Mouse (Mus musculus) stomach, embryonic 14.5 days (tissue): Measurements from ENCODE around the gene Elf5. TPM values are rescaled to one million over a fixed set of nuclear protein-coding genes. Genes with fewer than 3 reads are reported as not detected.

Source experiments
- ATAC-seq: fragments of 200-750 bp; cut with Nextera tagmentation; 2 replicates; pipeline ENCODE4 v1.8.0; 2017; ENCODE audit warnings: low read depth, moderate TSS enrichment; ENCODE audit not compliant: insufficient number of reproducible peaks, insufficient read depth, low FRiP score
- H3K27ac ChIP-seq: fragments of 300-500 bp; sonication (generic); 2 replicates; pipeline ENCODE4 v1.5.1; 2014; ENCODE audit warnings: mild to moderate bottlenecking, low read length, moderate library complexity, mixed read lengths
- H3K27me3 ChIP-seq: fragments of 300-500 bp; sonication (generic); 2 replicates; pipeline ENCODE4 v1.6.1; 2014; ENCODE audit warnings: low read length, control low read depth, mixed read lengths; ENCODE audit not compliant: control insufficient read depth, insufficient read depth
- H3K36me3 ChIP-seq: fragments of 300-500 bp; sonication (generic); 2 replicates; pipeline ENCODE4 v1.6.1; 2014; ENCODE audit warnings: mild to moderate bottlenecking, control low read depth, low read length, moderate library complexity, mixed read lengths; ENCODE audit not compliant: control insufficient read depth, insufficient read depth
- H3K4me1 ChIP-seq: fragments of 300-500 bp; sonication (generic); 2 replicates; pipeline ENCODE4 v1.6.1; 2014; ENCODE audit warnings: low read length, control low read depth, mixed read lengths; ENCODE audit not compliant: control insufficient read depth, insufficient read depth
- H3K4me2 ChIP-seq: fragments of 300-500 bp; sonication (generic); replicated peaks from 2 replicates; pipeline ENCODE4 v1.6.1; 2014; ENCODE audit warnings: low read depth, low read length, control low read depth
- H3K4me3 ChIP-seq: fragments of 300-500 bp; sonication (generic); 2 replicates; pipeline ENCODE4 v1.5.1; 2014; ENCODE audit warnings: low read depth, low read length, control low read depth
- H3K9ac ChIP-seq: fragments of 300-500 bp; sonication (generic); replicated peaks from 2 replicates; pipeline ENCODE4 v1.6.1; 2014; ENCODE audit warnings: low read depth, mild to moderate bottlenecking, control low read depth, low read length, moderate library complexity, mixed read lengths
- H3K9me3 ChIP-seq: fragments of 300-500 bp; sonication (generic); 2 replicates; pipeline ENCODE4 v1.6.1; 2016; ENCODE audit warnings: low read depth, low read length, control low read depth; ENCODE audit not compliant: control insufficient read depth
- WGBS: fragments of 180-500 bp; shearing (Covaris S2); extraction: QIAGEN DNeasy Blood & Tissue Kit; methylation state at CpG from one replicate; pipeline ENCODE4 v1.1.7; 2014; 5-methylcytosine and 5-hydroxymethylcytosine counted together
- polyA plus RNA-seq: library from polyadenylated mRNA; unstranded; fragments of >200 nt; fragmentation: Nextera tagmentation; extraction: Ambion mirVana; gene quantifications from 2 replicates; pipeline ENCODE4 v1.2.1, GENCODE M21; 2014

Elf5 gene
- polyA plus RNA-seq, 1 experiment from 2014 or later = 3.0 TPM

DNA sequence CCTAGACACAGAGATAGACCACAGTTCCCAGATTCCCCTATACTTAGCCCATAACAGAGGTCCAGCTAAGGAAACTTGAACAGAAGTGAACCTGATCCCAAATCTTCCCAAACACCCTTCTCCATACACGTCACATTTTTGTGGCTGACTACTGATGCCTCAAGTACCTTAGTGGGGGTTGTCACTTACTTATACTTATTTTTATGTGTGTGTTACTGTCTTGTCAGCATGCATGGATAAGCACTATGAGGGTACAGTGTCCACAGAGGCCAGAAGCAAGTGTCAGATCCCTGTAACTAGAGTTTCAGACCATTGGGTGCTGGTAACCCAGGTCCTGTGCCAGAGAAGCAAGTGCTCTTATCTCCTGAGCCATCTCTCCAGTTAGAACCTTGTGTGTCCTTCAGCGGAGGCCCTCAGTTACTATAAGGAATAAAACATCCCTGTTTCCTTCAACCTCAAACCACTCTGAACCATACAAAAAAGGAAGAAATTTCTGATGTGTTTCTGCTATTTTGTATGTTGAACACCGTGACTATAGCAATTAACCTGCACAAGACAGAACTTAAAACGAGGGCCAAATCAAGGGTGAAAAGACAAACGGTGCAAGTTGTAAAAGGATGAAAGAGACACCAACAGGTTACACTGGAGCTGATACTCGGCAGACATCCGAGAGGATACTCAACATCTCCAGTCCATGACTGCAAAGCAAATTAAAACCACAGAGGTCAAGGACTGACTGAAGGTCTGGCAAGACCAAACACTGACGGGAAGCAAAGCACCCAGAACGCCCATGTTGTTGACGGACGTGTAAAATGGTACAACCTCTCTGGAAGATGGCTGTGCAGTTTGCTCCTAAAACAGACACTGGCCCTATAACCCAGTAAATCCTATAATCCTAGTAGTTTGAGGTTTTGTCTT is 70.1 kb downstream of the Elf5 start:
- H3K27me3 ChIP-seq = no peaks in the 10 kb centered on the region
- H3K9me3 ChIP-seq = no peaks in the 10 kb centered on the region
- no peaks in the 10 kb centered on the region for H3K36me3 ChIP-seq
- ATAC-seq = no peak
- H3K4me3 ChIP-seq = no peak overlapping the region
- H3K27ac ChIP-seq = no peak overlapping the region
- peaks cover 13% of the 10 kb centered on the region for H3K4me1 ChIP-seq
- 79% methylated on average over 11 of the region's 11 CpGs for WGBS
- H3K4me2 ChIP-seq = no peak overlapping the region
- H3K9ac ChIP-seq = no peak overlapping the region

DNA sequence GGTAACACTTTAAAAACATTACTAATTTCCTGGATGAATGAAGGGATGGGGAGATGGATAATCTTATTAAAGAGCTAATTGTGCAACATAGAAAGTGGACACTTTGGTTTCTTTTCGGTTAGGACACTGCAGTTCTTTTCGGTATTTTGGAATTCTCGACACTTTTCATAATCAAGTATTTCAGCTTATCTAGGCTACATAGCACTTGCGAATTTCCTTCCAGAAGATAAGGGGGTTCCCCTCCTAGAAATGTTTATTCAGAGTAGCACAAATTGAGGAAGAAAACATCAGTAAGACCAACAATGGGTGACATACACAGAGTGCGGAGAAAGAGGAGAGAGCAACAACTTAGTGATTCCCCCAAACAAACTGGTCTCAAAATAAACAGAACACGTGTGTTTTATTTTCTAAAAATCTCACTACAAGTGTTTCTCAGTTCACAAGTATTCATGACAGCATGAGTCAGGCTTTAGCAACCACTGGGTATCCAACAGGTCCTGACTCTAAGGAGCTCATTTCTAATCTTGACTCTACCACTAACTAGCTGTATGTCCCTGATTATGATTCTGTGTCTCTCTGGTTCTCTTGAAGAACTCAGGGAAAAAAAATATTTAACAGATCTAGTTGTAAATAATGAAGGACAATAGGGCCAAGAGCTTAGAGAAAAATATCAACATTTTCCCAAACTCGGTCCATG is 71.9 kb downstream of the Elf5 start:
- WGBS = 61% methylated on average over 7 of the region's 7 CpGs
- Histone ChIP-seq H3K9ac (no peak overlapping the region), H3K9me3 (no peaks in the 10 kb centered on the region), H3K27ac (no peak overlapping the region), H3K36me3 (no peaks in the 10 kb centered on the region), H3K4me1 (peaks cover 13% of the 10 kb centered on the region), H3K27me3 (no peaks in the 10 kb centered on the region), H3K4me2 (peak overlapping the region; percentile 66), H3K4me3 (peak overlapping the region; percentile 82)
- ATAC-seq = no peak

DNA sequence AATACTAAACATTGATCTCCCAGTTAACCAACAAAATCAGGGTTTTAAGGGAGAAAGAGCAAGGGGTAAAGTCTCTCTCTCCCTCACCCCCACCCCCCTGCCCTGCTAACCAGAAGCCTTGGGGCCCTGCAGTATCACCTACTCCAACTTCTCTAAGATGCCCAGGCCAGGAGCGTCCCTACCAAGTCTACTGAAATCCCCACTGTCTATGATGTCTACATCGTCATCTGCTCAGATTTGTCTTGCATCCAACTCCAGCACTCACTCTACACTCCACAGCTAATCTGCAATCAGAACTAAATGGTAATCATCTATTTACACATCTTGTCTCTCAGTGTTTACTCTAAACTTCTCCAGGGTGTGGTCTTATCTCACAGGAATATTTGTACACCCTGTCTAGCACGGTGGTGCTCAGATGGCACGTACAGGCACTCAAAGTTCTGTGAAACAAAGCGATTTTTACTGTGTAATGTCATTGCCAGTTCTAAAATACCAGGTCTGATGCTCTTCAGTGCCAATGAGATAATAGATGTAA is 72.6 kb downstream of the Elf5 start:
- no peaks in the 10 kb centered on the region for H3K9me3 ChIP-seq
- no peak for ATAC-seq
- H3K4me1 ChIP-seq = peaks cover 13% of the 10 kb centered on the region
- WGBS = 16% methylated on average over 5 of the region's 5 CpGs
- peak overlapping the region; percentile 92 for H3K27ac ChIP-seq
- H3K27me3 ChIP-seq = no peaks in the 10 kb centered on the region
- H3K4me2 ChIP-seq = peak overlapping the region; percentile 66
- H3K36me3 ChIP-seq = no peaks in the 10 kb centered on the region
- peak overlapping the region; percentile 82 for H3K9ac ChIP-seq
- H3K4me3 ChIP-seq = peak overlapping the region; percentile 82

DNA sequence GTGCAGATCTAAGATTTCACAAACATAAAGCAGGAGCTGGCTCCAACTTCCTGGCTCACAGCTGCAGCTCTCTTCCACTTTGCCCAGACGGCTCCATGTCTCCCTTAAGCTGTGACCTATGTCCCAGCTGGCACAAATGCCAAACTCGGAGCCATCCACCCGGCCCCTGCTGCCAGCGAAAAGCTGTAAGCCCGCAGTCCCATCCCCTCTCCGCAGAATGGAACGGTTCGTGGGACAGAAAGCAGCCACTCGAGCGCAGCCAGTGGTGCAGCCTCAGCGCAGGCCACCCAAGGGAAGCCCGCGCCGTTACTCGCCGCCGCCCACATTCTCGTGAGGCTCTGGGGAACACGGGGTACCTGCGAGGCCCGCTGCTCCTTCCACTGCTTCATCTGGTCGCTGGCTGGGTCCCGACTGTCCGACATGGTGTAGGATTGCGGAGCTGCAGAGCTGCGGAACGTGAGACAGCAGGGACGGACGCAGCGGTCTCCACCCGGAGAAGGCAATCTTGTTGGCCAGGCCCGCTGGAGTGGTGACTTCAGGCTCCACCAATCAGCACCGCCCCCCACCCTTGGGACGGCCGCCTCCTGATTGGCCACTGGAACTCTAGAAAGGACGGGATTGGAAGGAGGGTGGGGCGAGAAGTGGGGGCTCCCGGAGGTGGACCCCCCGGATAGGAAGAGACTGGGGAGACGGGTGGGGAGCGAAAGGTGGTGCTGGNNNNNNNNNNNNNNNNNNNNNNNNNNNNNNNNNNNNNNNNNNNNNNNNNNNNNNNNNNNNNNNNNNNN is 73.3 kb downstream of the Elf5 start, which contains the start of gene Cat:
Gene Cat, minus strand, starts transcription at position 544 of the 785 bp plus-strand sequence.
- peak within 1 kb of the TSS; percentile 66 for H3K4me2 ChIP-seq
- peaks cover 13% of the 10 kb centered on the region for H3K4me1 ChIP-seq
- H3K27ac ChIP-seq = peak within 1 kb of the TSS; percentile 92
- peak within 1 kb of the TSS; percentile 82 for H3K9ac ChIP-seq
- H3K36me3 ChIP-seq = no peaks in the 10 kb centered on the region
- under 1% methylated on average over 41 of the region's 41 CpGs for WGBS
- H3K4me3 ChIP-seq = peak within 1 kb of the TSS; percentile 82
- no peaks in the 10 kb centered on the region for H3K9me3 ChIP-seq
- no peaks in the 10 kb centered on the region for H3K27me3 ChIP-seq
- ATAC-seq = peak; percentile 99

- no peak for ATAC-seq
- H3K9me3 ChIP-seq = no peaks in the 10 kb centered on the region
- no peak overlapping the region for H3K9ac ChIP-seq
- WGBS = 86% methylated on average over 4 of the region's 4 CpGs
- H3K4me3 ChIP-seq = no peak overlapping the region
- H3K36me3 ChIP-seq = no peaks in the 10 kb centered on the region
- no peaks in the 10 kb centered on the region for H3K4me1 ChIP-seq
- no peaks in the 10 kb centered on the region for H3K27me3 ChIP-seq
- H3K27ac ChIP-seq = no peak overlapping the region
- no peak overlapping the region for H3K4me2 ChIP-seq
Measured at GRCm38 (mm10) chr2:103492526-103492925, 81.0 kb downstream of the Elf5 start.

DNA sequence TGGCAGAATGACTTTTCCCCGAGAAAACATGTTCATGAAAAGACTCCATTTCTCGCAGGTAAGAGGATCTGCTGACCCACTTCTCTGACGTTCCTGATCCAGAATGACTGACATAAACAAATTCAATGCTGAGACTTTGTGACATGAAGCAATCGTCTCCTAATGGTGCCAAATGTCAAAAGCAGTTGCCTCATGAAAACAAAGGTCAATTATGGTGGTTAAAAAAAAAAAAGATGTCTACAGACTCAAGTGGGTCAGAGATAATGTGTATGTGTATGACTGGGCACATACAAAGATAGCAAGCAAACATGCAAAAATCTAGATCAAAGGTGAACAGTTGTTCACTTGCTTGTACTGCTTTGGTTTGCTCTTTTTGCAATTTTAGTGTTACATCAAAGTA is 82.3 kb downstream of the Elf5 start:
- no peaks in the 10 kb centered on the region for H3K27me3 ChIP-seq
- no peaks in the 10 kb centered on the region for H3K4me1 ChIP-seq
- no peak overlapping the region for H3K4me3 ChIP-seq
- H3K9ac ChIP-seq = no peak overlapping the region
- no peaks in the 10 kb centered on the region for H3K36me3 ChIP-seq
- H3K27ac ChIP-seq = no peak overlapping the region
- no peak overlapping the region for H3K4me2 ChIP-seq
- ATAC-seq = no peak
- no peaks in the 10 kb centered on the region for H3K9me3 ChIP-seq
- WGBS = 60% methylated on average over 4 of the region's 4 CpGs

DNA sequence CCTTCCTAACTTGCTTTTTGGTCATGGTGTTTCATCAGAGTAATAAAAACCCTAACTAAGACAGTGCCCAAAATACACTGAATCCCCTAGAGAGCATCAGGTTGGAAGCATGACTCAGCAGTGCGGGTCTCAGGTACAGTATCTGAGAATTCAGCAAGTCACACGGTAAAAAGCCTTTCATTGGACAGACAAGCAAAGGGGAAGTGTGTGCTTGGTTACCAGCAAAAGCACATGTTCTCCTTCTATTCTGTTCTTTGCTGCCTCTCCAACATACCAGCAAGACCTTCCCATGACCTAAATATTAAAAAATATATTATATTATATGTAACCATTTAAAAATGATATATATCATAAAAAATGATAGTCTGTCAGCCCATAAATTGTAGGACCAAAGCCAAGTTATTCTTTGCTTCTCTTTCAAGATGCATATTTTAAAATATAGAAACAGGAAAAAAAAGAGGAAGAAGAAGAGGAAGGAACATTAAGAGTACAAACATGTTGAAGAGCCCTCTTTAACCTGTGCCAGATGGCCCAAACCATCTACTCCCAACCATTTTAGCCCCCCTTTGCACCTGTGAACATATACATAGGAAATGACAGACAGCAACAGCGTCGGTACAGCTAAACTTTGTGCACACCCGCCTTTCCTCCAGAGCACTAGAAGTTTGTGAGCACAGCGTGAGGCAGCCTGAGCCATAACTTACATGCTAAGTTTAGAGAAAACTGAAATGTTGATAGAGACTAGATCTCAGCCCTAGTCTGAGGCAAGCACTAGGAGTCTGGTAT is 84.3 kb downstream of the Elf5 start:
- Histone ChIP-seq H3K27ac (no peak overlapping the region), H3K9ac (no peak overlapping the region), H3K36me3 (no peaks in the 10 kb centered on the region), H3K4me2 (no peak overlapping the region), H3K4me3 (no peak overlapping the region), H3K9me3 (no peaks in the 10 kb centered on the region), H3K27me3 (no peaks in the 10 kb centered on the region), H3K4me1 (no peaks in the 10 kb centered on the region)
- no peak for ATAC-seq
- 75% methylated on average over 6 of the region's 6 CpGs for WGBS
